Mouse (Mus musculus): ENCODE results near the gene Gm43951.
A peak's percentile ranks its signal among the peaks of the same experiment; 100 is the strongest.

Gene Gm43951

DNA sequence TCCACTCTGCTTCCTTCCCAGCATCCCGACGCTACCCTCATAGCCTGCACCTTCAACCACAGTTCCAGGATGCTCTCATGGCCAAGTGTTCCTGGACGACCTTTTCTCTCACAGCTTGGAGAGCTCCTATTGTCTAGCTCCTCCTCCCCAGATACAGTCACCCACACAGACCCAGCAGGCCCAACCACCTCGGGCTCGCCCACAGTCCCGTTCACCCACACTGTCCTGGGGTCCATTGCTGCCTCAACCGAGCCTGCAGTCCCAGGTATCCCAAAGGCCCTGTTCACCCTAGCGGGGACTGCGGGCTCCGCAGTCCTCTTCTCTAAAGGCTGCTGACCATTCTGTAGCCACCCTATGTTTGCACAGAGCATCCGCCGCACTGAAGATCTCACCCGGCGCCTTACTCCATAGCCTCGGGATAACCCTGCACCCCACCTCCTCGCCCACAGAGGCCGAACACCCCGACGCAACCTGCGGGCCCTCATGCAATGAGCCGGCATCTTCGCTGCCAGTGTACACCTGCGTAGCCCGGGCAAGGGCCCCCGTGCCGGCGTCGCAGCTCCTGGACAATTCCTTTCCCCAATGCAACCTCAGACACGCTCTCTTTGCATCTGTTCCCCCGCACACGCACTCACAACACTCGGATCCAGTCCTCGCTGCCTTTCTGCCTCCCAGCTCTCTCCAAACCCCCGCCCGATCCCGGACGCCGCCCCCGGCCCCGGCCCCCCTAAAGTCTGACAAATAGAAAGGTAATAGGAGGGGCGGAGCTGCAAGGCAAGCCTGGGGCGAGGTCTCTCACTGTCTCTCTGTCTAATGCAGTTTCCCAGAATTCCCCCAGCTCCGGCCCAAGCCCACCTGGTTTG lies at the start of gene Gm43951:
Gene Gm43951, minus strand, starts transcription at position 500 of the 863 bp plus-strand sequence.
- DNase-seq (ENCODE audit: low spot score) = no peak

DNA sequence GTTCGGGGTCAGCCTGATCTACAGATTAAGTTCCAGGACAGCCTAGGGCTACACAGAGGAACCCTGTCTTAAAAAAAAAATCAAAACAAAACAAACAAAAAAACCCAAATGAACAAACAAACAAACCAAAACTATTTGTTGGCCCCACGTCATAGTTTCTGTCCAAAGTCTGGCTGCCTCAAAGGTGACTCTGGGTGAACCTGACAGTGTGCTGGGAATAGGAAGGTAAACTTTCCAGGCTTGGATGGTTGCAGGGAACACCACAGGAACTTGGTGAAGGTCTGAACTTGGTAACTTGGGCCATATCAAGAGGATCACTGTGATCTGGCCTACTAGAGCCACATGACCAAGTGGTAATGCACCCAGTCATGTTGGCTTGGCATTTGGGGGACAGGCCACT lies 49.8 kb upstream of the Gm43951 start:
- DNase-seq (ENCODE audit: low spot score) = no peak

DNA sequence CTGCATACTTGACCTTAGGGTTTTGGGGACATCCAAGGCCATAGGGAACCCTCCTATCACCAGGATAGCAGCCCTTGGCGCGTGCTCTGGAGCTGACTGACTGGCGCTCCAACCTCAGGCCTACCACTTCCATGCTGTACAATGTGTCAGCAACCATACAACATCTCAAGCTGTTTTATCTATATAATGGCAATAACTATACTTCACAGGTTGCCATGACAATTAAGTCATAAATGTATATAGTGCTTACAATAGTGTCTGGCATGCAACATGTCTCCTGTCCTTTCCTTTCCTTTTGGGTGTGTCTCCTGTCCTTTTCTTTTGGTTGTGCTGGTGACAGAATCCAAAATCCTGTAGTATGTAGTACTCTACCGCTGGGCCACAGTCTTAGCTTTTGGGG lies 49.0 kb upstream of the Gm43951 start:
- DNase-seq (ENCODE audit: low spot score) = no peak

DNA sequence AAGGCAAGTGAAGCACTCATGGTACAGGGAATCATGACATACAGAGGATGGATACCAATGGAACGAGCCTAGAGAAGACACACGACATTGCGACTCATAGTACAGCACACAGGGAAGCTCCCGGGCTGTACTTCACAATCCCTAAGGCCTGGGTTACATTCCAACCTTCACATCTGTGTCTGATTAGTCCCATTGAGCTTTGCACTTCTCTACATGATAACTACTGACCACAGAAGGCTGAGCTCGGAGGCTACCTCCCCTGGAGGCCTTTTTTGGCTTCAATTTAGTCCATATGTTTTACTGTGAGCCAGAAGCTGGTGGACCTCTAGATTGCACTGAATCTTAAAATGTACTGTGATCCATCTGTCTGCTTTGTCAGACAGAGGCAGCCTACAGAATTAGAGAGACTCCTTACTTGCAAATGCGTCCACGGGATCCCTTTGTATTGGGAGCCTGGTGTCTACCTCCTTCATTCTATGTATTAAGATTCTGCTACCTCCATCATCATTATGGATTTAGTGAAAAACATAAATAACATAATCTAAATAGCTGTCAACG lies 38.6 kb upstream of the Gm43951 start:
- DNase-seq (ENCODE audit: low spot score) = no peak

DNA sequence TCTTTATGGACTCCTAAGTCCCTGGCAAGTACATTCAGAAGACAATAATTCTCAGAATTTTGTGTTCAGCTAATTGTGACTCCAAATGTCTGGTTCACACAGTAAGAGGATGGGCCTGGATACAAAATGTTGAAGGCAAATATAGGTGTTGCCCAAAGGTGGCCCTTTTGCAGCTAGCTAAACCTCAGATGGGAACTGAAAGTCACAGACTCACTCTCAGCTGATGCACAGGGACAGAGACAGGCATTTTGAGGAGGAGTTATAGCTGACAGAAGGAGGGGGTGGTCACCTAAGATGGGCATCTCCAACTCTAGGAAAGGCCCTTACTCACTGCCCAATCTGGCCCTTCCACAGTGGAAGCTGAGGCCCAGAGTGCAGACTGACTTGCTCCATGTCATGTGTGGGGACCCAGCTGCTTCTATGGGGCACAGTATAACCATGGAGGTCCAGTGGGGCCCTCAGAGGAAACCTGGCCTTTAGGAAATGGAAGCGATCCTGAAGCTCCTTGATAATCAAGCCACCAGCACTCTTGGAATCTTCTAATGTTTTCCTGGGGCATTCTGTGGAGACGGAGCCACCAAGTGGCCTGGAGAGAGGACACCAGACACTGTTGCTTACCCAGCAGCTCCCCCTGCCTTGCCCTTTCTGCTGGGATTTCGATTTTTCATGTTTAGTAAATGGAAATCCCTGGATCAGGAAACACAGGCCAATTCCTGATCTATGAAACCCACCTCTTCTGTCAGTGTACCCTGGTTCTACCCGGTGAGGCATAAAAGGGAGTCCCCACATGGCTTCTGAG lies 33.6 kb upstream of the Gm43951 start:
- no peak for DNase-seq (ENCODE audit: low spot score)

DNA sequence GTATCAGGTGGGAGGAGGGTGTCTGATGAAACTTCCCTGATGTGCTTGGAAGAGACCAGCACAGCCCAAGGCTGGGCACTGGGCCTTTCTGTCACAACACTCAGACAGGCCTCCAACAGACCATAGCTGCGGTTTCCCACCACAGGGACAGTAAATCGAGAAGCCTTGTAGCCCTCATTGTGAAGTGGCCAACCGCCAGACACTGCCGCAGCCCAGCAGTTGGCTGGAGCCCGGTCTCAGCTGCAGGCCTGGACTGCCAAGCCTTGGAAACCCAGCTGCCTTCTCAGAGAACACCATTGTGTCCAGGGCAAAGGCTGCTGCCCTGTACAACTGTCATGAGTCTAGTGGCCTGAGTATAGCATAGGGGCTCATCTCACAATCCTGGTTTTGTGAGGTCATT lies 27.4 kb upstream of the Gm43951 start:
- DNase-seq (ENCODE audit: low spot score) = no peak

DNA sequence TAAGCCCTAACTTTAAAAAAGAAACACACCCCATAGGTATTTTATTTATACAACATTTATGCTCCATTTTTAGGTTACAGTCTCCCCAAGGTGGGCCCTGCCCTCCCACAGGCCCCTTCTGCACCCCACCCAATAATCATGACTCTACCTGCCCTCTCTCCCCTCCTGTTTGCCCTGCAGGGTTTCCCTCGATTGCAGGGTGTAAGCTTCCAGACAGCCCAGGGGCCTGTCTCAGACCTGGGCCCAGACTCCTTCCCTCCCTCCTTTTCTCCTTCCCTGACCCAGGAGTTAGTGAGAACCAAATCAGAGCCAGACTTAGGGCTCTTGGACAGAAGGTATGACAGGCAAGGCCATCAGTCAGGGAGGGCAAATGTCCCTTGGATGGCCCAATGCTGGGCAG lies 26.4 kb upstream of the Gm43951 start:
- no peak for DNase-seq (ENCODE audit: low spot score)

DNA sequence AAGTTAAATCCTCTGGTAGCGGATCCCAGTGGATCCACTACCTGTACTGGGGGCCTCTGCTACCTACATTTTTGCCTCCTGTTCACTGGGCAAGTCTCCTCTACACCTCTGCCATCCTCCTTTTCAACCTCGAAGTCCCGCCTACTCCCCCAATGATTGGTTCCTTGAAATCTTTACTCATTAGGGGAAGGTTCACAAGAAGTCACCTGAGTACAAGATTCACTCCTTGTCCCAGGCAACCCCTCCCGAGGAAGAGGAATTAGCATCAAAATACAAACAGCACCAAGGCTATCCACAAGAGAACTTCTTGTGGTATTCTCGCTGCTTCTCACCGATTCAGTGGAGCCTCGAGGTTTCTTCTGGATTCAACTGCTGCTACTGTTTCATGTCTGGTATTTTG lies 25.4 kb upstream of the Gm43951 start:
- DNase-seq (ENCODE audit: low spot score) = no peak

DNA sequence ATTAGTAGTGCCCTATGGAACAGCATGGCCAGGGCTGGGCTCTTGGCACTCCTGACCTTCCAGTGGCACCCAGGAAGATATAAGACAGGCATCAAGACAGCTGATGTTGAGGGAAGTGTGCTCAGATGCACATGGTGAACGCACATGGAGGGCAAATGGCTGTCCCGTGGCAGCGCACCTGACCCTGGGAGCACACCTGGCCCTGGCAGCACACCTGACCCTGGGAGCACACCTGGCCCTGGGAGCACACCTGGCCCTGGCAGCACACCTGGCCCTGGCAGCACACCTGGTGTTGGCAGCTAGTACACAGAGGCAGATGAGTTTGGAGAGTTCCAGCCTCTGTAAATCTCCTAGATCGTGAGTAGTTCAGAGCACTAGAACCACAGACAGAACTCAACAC lies 21.9 kb upstream of the Gm43951 start:
- no peak for DNase-seq (ENCODE audit: low spot score)

DNA sequence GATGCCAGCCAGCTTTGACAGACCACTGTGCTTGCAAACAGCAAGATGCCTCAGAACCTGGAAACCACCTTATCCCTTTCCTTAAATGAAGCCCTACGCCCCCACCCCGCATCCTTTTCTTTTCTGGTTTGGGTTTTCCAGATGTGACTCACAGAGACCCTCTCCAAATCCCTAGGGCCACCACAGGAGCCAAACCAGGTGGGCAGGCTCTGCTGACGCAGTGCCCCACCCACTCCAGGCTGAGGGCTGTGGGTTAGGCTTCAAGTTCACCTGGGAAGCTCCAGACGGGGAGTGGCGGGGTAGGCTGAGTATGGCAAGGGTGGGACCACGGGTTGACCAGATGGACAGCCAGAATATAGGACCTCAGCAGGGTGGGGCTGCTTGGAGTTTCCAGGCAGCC lies 20.3 kb upstream of the Gm43951 start:
- DNase-seq (ENCODE audit: low spot score) = no peak

DNA sequence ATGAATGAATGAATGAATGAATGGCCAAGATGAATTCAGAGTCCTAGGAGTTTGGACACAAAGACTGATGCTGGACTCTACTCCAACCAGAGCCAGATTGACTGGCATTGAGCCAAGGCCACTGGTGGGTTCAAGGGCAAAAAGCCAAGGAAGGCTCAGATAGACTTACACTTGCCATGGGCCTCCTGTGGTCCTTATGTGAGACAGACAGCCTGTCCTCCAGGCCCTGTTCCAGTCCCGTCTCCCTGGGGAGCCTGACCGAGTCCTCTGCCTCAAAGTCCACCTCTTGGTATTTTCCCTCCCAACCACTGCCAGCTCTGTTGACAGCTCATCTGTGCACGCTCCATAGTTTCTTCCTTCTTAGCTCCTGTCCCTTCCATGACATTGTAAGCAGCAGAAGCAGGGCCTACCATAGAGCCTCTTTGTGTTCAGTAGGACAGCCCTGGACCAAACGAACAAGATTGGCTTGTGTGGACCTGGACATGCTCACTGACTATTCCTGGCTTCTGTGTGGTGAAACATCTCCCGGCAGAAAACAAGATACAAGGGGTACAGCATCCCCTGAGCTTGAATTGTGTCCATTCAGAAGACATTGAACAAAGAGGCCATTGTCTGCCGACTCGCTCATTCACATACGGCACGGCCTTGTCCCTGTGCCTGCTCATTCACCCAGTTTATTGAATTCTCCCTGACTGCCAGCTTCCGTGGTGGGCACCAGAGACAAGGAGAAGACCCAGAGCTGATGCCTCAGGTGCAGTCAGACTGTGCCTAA lies 19.6 kb upstream of the Gm43951 start:
- no peak for DNase-seq (ENCODE audit: low spot score)

DNA sequence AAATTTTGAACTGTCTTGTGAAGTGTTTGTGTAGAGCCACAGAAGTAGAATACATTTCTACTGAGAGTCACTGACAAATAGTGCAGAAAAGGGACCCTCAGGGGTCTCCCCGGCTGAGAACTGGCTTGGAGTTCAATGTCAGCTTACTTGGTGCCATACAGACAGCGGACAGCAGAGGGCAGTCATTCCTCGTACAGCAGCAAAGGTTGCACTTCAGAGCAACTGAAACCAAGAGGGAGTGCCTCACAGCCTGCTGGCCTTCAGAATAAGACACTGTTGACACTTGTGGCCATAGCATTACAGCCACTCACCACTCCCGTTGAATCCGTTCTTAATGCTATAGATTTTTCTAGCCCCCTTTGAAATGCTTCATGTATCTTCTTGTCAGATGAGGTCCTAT lies 18.2 kb upstream of the Gm43951 start:
- no peak for DNase-seq (ENCODE audit: low spot score)

DNA sequence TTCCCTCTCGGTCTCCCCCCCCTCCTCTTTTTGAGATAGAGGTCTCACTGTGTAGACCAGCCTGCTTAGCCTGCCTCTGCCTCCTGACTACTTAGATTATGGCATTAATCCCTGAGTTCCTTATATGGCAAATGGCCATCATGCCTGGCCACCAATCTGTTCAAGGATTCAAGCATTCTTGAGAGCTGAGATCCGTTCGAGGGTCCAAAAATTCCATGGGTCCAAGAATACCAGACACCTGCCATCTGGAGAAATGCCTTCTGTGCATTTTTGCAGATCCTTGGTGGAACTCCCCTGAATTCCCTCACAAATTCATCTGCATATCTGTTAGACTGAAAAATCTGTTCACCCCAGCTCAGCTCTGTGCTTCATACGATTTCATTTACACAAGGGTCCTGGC lies 16.8 kb upstream of the Gm43951 start:
- no peak for DNase-seq (ENCODE audit: low spot score)

DNA sequence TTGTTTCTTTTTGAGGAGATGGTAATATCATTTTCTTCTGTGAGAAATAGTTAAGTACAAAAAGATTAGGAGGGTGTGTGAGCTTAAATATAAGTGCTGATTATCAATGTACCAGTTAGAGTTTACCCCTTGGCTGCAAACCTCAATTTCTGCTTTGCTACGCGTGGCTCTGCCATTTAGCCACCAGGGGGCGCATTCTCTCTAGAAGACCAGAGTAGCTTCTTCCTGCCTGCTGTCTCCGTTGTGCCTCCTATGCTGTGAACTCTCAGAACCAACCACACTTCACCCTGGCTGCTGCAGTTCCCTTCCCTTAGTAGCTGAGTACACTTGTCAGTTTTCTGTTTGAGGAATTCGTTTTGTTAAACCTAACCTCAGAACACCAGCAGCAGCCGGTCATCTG lies 14.6 kb upstream of the Gm43951 start:
- no peak for DNase-seq (ENCODE audit: low spot score)

DNA sequence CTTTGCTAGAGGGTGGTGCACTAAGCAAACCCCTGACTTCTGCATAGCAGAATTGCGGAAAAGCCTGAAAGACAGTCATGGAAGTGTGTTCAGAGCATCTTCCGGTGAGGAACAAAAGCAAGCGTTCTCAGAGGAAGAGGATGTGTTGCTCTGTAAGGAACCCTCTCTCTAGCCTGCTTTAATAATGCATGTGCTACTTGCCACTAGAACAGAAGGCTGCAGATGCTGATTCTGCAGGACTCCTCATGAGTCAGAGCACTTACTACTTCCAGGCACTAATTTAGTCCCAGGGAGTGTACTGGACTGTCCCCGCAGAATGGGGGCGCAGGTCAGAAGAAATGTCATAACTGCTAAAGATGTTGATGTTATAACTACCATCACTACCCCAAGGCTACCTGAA lies 10.5 kb upstream of the Gm43951 start:
- no peak for DNase-seq (ENCODE audit: low spot score)

DNA sequence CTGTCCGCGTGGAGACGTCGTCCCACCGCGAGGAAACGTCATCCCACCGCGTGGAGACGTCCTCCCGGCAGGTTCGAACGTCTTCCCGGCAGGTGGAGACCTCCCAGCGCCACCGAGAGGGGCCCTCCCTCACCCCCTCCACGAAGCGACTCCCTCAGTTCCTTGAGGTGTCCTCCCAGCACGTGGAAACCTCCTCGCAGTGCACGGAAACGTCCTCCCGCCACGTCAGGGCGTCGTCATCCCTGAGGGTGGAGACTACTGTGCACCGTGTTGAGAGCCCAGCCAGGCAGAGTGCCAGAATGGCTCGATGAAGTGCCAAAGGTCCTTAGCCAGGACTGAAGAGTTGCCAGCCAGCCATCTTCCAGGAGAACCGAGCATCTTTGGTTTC lies 8.8 kb upstream of the Gm43951 start, which contains the start of gene Med31:
Gene Med31, minus strand, starts transcription at position 183 of the 388 bp plus-strand sequence.
- peak; percentile 59 for DNase-seq (ENCODE audit: low spot score)

DNA sequence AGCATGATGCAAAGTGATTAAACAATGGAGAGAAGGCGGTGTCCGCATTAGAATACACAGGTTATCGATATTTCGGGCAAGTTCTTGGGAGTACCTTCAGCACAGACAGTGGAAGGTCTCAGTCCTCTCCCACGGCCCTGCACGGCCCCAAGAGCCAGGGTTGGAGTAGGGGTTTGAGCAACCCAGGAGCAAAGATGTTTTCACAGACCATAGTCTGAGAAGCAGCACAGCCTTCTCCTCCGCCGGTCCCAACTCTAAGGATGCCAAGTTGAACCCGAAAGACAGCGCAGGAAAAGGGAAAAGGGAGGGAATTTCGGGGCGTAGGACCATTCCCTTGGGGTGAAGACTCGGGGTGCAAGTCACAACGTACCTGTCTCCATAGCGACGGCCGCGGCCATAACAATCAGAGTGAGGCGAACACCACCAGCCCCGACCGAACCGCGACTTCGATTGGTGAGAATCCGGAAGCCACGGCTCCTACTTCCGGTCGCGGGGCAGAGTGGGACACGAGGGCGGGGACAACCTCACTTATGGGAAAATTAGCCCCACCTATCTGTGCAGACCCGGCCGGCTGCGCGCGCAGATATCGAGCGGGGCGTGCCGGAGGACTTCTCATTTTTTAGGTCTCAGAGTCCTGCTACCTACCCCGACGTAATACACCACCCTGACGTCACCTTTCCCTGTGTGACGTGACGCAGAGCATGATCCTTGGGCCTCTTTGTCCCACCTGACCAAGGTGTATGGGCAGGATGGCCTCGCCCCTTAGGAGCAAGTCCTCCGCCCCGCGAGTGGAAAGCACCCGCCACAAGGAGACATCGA lies 8.2 kb upstream of the Gm43951 start:
- DNase-seq (ENCODE audit: low spot score) = peak; percentile 90

DNA sequence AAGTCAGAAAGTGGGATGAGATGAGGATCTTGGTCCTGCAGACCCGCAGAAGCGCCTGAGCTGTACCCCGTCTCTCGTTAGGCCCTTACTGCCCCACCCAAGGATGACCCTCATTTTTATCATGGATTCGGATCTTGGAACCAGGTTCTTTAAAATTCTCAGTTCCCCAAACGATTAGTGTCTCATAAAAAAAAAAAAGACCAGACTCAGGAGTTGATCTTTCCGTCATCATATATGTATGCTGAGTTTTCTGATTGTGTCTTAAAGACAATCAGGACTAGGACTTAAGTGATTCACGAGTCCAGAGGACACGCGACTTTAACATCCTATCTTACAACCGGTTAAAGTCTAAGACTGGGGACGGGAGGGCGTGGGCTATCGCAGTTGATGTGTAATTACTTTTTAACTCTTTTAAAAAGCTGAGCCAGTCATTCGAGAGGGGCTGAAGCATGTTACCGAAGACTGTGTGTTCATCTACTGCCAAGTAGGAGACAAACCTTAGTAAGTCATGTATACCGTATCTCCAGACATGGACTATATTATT lies 1.3 kb upstream of the Gm43951 start:
- DNase-seq (ENCODE audit: low spot score) = no peak

DNA sequence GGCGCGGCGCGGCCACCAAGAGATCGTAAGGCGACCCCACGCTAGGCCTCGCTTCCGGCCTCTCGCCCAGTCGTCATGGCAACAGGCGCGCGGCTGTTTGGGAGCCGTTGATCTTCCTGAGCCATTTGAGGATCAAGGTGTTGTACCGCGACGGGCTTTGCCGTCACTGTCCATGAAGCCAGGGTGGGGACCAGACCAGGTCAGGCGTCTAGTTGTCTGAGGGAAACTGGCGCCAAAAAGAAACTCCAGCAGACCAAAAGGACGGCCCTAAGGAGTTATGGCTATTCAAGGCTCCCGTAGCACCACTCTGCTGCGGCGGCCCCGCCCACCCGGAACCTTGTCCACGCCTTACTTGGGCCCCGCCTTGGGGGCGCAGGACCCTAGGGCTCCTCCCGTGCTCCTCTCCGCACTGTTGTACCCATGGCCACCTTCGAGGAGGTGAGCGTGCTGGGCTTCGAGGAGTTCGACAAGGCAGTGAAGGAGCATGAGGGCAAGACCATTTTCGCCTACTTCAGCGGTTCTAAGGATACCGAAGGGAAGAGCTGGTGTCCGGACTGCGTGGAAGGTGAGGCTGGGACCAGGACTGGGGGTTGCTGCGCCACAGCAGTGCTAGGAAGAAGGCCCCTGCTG lies 679 bp upstream of the Gm43951 start, which contains the start of the genes 4933427D14Rik and Txndc17:
Gene 4933427D14Rik, minus strand, starts transcription at position 256 of the 630 bp plus-strand sequence.
Gene Txndc17, plus strand, starts transcription at position 344 of the 630 bp plus-strand sequence.
- DNase-seq (ENCODE audit: low spot score) = peak; percentile 77

DNA sequence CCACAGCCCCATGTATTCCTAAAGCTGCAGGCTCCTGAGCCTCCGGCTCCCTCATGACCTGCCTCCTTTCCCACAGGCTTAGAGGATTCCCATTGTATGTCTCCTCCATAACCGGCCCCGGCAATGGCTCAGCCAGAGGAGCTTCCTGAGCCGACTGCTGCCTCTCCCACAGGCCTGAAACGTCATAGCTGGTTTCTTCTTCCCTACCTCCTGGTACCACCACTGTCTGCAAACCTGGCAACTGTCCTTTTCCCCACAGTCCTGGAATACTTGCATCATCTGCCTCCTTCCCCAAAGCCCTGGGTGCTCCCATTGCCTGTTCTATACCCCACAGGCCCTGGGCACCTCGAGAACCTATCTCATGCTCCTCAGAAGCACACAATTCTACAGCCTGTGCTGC lies 1.4 kb downstream of the Gm43951 start:
- DNase-seq (ENCODE audit: low spot score) = no peak
